In genomic region chr14:27024664-27025063, GRCm38 (mm10) we compare ENCODE assay signal across 17 mouse cellular contexts. TPM values are rescaled to one million over a fixed set of nuclear protein-coding genes. Genes with fewer than 3 reads are reported as not detected.
"Had no signal": no experiment of that assay in that cellular context is flagged by ENCODE, and none has a peak within 500 bp of the region (broad histone marks: within the 10 kb centered on the region; RNA-seq: fewer than 3 reads in every experiment).

No protein-coding gene starts in this region.

- H3K4me1 ChIP-seq: intestine, embryonic 15.5 days; kidney, embryonic 15.5 days; midbrain, embryonic 12.5 days had no signal

- H3K4me2 ChIP-seq: intestine, embryonic 15.5 days; kidney, embryonic 15.5 days; limb, embryonic 15.5 days; lung, embryonic 14.5 days; midbrain, embryonic 12.5 days had no signal

- DNase-seq: kidney, adult 18-20 months; kidney, postnatal 14 days; lung, embryonic 14.5 days; lung, postnatal 10 days; lung, postnatal 4 days; thymus, postnatal 14 days had no signal

- H3K9ac ChIP-seq: intestine, embryonic 15.5 days; kidney, embryonic 15.5 days; limb, embryonic 15.5 days; lung, embryonic 14.5 days; midbrain, embryonic 12.5 days had no signal

- H3K27ac ChIP-seq: intestine, embryonic 15.5 days; kidney, embryonic 15.5 days; left cerebral cortex, adult 2 months; limb, embryonic 15.5 days; midbrain, embryonic 12.5 days; stomach, postnatal 0 days had no signal

- H3K27me3 ChIP-seq: intestine, embryonic 15.5 days; kidney, embryonic 15.5 days; limb, embryonic 15.5 days had no signal

- H3K9me3 ChIP-seq: intestine, embryonic 15.5 days; kidney, embryonic 15.5 days; limb, embryonic 15.5 days; midbrain, embryonic 12.5 days had no signal

- ATAC-seq: intestine, embryonic 15.5 days had no signal

- H3K4me3 ChIP-seq: intestine, embryonic 15.5 days; kidney, embryonic 15.5 days; left cerebral cortex, adult 2 months; limb, embryonic 15.5 days; megakaryocyte, embryonic 14.5 days; midbrain, embryonic 12.5 days had no signal

- H3K36me3 ChIP-seq: intestine, embryonic 15.5 days; kidney, embryonic 15.5 days; limb, embryonic 15.5 days; midbrain, embryonic 12.5 days had no signal

RNA-seq across cellular contexts. Expression of gene Hesx1, which starts 30.4 kb away (rescaled TPM):
- total RNA-seq: layer of hippocampus, postnatal 25 days; left cerebral cortex, adult 2 months; left cerebral cortex, postnatal 14 days had no signal
- polyA plus RNA-seq: large intestine, adult 2 months; limb, embryonic 15.5 days; lung, embryonic 14.5 days; midbrain, embryonic 12.5 days; neural tube, embryonic 14.5 days had no signal
